Mouse (Mus musculus): Measurements from ENCODE around the gene Tollip. TPM values are rescaled to one million over a fixed set of nuclear protein-coding genes. Genes with fewer than 3 reads are reported as not detected.

The Tollip gene
- polyA plus RNA-seq (2014; fragmentation: Illumina TruSeq; extraction: RNeasy Lipid Tissue Mini Kit (QIAGEN cat#74804); ENCODE audit: low read depth, low replicate concordance), result 61.8 TPM

DNA sequence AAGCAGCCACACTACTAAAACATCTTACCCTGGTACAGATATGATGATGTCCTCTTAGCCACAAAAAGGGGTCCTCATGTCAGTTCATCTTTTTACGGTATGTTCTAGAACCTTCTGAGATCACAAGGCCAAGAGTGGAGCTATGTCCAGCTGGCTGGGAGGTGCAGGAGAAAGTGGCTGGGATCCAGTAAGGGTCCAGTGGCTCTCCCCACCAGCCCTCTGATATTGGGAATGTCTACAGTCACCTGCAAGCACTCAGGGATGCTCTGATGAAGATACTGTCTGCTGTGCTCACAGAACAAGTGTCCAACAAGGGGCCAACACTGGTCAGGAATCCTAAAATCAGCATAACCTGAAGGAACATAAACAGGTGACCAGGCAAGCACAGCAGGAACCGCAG is at the start of gene Tollip:
Tollip (minus strand) TSS at position 101 of the 400 bp plus-strand sequence.

DNA sequence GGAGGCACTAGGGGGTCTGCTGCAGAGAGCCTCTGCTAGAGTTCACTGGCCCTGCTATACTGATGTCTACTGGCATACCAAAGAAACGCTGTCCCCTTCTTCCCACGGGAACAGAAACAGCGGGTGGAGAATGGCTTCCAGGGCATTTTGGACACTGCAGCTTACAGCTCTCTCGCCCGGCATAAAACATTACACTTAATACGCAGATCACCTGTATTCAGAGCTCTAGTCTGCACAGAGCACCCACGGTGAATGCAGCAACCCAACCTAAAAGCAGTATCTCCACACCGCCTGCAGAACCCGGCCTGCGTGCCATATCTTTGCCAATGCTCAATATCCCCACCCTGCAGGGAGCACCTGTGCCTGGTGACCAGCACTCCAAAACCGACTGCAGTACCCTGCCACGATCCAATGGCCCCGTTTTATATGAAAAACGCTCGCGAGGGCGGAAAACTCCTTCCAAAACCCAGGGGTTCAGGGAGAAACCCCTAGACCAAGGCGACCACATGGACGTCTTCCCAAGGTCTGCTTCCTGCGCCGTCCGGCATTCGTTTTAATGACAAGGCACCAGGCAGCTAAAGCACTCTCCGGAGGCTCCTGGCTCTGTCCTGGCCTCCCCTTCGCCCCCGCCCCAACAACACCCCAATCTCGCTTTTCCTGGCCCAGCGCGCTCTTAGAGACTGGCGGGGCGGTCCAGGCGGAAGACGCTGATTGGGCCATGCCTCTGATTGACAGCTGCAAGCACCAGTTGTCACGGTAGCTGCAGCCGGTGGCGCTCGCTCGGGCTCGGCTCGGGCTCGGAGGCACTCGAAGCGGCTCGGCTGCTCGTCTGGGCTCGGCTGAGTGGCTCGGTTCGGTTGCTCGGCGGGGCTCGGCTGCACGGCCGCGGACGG is 30.8 kb upstream of the Tollip start, which contains the start of gene Brsk2:
Brsk2 (plus strand) TSS at position 846 of the 893 bp plus-strand sequence.

DNA sequence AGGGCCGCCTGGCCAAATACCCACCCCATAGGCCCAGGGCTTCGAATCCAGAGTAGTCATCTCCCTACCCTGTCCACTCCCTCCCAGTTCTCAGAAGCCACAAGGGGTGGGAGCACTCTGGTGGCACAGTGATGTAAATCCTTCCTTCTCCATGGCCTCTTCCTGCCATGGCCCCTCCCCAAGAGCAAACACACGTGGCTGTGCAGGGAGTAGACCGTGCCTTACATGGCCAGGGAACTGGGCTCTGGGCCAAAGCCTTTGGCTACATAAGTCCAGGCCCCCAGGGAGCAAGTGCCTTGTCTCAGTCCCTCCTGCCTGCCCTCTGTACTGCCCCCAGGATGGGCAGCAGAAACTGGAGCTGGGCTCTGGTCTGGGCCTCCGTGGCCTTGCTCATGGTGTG is 79.5 kb downstream of the Tollip start, which contains the start of gene Muc5b:
Muc5b (plus strand) TSS at position 292 of the 400 bp plus-strand sequence.

Other genes with a start within 250 kb of the Tollip start
- 5.9 TPM for gene Muc2, start 228.2 kb downstream of the Tollip start, polyA plus RNA-seq (2014; fragmentation: Illumina TruSeq; extraction: RNeasy Lipid Tissue Mini Kit (QIAGEN cat#74804); ENCODE audit: low read depth, low replicate concordance)
- gene Muc5ac, start 129.5 kb downstream of the Tollip start, polyA plus RNA-seq (2014; fragmentation: Illumina TruSeq; extraction: RNeasy Lipid Tissue Mini Kit (QIAGEN cat#74804); ENCODE audit: low read depth, low replicate concordance), result not detected
- 66.0 TPM for gene Muc5b, start 79.4 kb downstream of the Tollip start, polyA plus RNA-seq (2014; fragmentation: Illumina TruSeq; extraction: RNeasy Lipid Tissue Mini Kit (QIAGEN cat#74804); ENCODE audit: low read depth, low replicate concordance)
- 1.3 TPM for gene Brsk2, start 31.2 kb upstream of the Tollip start, polyA plus RNA-seq (2014; fragmentation: Illumina TruSeq; extraction: RNeasy Lipid Tissue Mini Kit (QIAGEN cat#74804); ENCODE audit: low read depth, low replicate concordance)
- gene Mob2, start 142.6 kb upstream of the Tollip start, polyA plus RNA-seq (2014; fragmentation: Illumina TruSeq; extraction: RNeasy Lipid Tissue Mini Kit (QIAGEN cat#74804); ENCODE audit: low read depth, low replicate concordance), result 41.4 TPM
- gene Dusp8, start 177.3 kb upstream of the Tollip start, polyA plus RNA-seq (2014; fragmentation: Illumina TruSeq; extraction: RNeasy Lipid Tissue Mini Kit (QIAGEN cat#74804); ENCODE audit: low read depth, low replicate concordance), result 7.1 TPM
- not detected for gene Gm45618, start 202.2 kb upstream of the Tollip start, polyA plus RNA-seq (2014; fragmentation: Illumina TruSeq; extraction: RNeasy Lipid Tissue Mini Kit (QIAGEN cat#74804); ENCODE audit: low read depth, low replicate concordance)
- gene Gm39115, start 217.5 kb upstream of the Tollip start, polyA plus RNA-seq (2014; fragmentation: Illumina TruSeq; extraction: RNeasy Lipid Tissue Mini Kit (QIAGEN cat#74804); ENCODE audit: low read depth, low replicate concordance), result not detected
- gene Gm45337, start 226.1 kb upstream of the Tollip start, polyA plus RNA-seq (2014; fragmentation: Illumina TruSeq; extraction: RNeasy Lipid Tissue Mini Kit (QIAGEN cat#74804); ENCODE audit: low read depth, low replicate concordance), result not detected
- not detected for gene Gm29735, start 238.6 kb upstream of the Tollip start, polyA plus RNA-seq (2014; fragmentation: Illumina TruSeq; extraction: RNeasy Lipid Tissue Mini Kit (QIAGEN cat#74804); ENCODE audit: low read depth, low replicate concordance)
- not detected for gene Gm4553, start 247.2 kb upstream of the Tollip start, polyA plus RNA-seq (2014; fragmentation: Illumina TruSeq; extraction: RNeasy Lipid Tissue Mini Kit (QIAGEN cat#74804); ENCODE audit: low read depth, low replicate concordance)